Mouse (Mus musculus): ENCODE measurements around the gene Ntn3.

The Ntn3 gene

GRCm38 (mm10) chr17:24211631-24212440 is 2.5 kb upstream of the Ntn3 start:
- peak; percentile 54 to 61 for DNase-seq (ENCODE audit: low spot score in 2 of 2)

DNA sequence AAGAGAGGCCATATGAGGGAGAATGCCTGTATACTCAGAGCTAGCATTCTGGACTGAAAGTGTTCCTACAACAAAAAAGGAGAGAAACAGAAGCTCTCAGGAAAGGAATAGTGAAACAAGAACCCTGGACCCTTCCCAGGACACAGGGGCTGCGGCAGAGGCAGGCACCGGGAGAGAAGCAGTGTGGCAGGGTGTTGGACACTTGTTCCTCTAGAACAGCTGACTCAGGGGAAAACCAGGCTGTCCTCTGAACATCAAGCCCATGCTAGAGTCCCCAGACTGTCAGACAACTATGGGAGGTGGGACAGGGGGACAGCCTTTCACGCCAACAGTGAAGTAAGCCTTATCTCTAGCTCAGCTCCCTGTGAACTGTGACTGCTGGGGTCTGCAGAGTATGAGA is 1.3 kb upstream of the Ntn3 start:
- no peak for DNase-seq (ENCODE audit: low spot score in 2 of 2)

GRCm38 (mm10) chr17:24209916-24210240 is 547 bp upstream of the Ntn3 start:
- DNase-seq (ENCODE audit: low spot score in 2 of 2), result no peak

DNA sequence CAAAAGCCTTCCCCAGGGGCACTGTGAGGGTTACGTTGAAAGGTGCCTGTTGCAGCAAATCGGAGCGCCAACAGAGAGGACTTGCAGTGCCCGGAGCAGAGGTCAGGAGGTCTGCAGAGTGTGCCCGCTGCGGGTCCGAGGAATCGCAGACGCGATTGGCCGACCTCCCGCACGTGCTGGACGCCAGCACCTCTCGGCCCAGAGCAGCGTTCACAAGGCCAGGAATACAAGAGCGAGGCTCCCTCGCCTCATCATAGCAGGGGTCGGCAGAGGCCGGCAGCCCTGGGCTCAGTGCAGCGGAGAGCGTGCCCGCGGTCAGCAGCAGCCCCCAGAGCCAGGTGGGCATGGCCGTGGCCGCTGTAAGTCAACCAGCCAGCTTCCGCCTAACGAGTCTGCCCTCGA is 689 bp downstream of the Ntn3 start:
- DNase-seq (ENCODE audit: low spot score in 2 of 2), result no peak

- DNase-seq (ENCODE audit: low spot score in 2 of 2), result peak in 1 of 2 experiments; percentile 56
These were observed 1.3 kb downstream of the Ntn3 start for GRCm38 (mm10) chr17:24207768-24208640.

DNA sequence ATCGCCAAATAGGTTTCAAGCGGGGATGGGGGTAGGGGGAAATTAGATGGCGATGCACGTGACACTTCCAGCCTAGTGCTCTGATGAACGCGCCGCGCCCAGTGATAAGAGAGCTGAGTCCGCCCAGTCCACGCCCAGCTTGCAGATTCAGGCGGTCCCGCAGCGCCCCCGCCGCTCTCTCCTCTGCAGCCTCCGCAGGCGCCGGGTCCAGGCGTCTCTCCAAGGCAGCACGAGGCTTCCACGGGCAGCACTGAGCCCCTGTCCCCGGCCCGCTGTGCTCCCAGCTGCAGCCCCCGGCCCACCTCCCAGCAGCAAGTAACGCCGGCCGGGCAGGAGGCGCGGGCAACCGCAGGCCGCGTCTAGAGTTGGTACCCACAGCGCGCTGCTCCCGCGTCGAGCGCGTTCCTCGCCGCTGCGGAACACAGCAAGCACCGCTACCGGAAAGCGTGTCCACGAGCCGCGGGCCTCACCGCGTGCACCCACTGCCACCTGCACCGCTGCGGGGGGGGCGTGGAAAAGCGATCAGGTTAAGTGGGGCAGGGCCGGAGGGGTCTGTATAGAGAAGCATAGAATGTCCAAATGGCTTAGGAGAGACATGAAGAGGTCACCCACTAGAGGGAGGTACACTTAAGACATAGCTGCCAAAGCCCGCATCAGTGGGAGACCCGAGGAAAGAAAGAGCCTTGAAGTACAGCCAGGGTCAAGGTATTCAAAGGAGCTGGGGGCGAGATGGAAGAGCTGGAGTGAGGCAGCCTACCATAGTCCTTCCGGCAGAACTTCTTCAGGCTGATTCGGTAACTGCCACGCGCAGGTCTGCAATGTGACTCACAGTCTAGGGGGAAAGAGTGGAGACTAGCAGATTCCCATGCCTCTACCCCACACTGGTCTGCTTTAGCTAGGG is 2.6 kb downstream of the Ntn3 start:
- peak in 1 of 2 experiments; percentile 55 for DNase-seq (ENCODE audit: low spot score in 2 of 2)

DNA sequence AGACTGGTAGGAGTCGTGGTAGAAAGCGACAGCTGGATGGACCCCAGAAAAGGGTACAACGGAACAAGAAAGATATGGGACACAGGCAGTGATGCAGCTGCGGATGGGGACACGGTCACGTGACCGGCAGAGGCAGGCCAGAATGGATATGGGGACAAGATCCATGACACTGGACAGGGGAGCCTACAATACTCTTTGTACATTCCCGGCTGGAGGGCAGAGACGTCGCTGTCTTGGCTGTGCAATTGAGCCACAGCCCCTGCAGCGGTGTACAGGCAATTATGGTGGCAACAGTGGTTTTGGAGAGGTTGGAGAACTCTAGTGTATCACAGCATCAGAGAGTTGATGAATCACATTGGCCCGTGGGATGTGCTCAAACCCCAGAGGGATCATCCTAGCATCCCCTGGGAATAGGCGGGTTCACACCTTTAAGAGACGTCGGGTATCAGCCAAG is 3.4 kb downstream of the Ntn3 start:
- DNase-seq (ENCODE audit: low spot score in 2 of 2), result no peak

- peak; percentile 89 to 92 for DNase-seq (ENCODE audit: low spot score in 2 of 2)
These were observed 3.9 kb downstream of the Ntn3 start, which contains the start of gene Tbc1d24 for GRCm38 (mm10) chr17:24205284-24205888. Tbc1d24 (minus strand) TSS chr17:24205562.

DNA sequence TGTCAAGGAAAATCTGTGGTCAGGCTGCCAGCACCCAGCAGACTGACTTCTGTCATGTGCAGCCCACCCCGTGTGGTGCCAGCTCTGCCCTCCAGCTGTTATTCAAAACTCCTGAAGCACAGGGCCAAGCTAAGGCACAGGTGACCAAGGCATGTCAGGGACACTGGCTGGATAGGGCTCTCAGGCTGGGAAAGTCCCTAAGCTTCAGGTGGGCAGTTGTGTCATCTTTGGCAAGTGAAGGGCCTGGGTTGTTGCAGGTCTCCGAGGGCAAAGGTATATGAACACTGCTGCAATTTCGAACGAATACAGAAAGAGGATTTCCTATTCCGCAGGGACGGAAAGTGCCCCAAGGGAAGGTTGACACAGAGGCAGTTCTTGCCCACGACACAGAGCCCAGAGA is 4.5 kb downstream of the Ntn3 start:
- DNase-seq (ENCODE audit: low spot score in 2 of 2), result no peak

DNA sequence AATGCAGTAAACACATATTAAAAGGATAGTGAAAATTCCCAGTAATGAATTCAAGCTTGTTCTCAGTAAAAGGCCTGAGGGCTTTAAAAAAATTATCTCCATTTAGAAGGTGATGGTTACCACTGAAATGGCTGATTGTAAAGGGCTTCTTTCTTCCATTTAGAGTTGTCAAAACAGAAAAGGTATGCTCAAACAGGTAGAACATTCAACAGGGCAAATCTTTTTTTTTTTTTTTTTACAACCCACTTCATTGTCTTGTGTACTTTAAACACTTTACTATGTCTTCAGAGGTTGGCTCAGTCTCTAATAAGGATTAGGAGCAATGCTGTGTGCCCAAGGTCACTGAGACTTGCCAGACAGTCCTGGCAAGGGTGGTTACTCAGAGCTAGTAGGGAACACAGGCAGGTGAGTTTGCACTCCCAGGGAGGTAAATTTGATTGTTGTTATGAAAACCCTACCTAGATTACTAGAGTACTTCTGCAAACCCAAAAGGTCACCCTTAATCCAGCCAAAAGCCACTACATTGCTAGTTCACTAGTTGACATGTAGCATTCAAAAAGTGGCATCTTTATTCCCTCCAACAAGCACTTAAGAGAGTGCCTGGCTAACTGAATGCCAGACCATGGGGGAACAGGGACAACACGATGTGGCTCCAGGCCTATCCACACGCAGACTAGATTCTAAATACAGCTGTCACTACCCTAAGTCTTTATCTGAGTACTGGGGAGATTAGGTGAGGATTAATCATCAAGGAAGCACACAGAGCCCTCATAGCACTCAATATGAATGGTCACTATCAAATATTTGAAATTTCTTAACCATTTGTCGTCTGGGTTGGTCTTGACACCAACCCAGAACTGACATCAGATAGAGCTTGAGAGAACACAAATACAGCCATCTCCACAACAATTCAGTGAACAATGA is 5.5 kb downstream of the Ntn3 start:
- no peak for DNase-seq (ENCODE audit: low spot score in 2 of 2)

DNA sequence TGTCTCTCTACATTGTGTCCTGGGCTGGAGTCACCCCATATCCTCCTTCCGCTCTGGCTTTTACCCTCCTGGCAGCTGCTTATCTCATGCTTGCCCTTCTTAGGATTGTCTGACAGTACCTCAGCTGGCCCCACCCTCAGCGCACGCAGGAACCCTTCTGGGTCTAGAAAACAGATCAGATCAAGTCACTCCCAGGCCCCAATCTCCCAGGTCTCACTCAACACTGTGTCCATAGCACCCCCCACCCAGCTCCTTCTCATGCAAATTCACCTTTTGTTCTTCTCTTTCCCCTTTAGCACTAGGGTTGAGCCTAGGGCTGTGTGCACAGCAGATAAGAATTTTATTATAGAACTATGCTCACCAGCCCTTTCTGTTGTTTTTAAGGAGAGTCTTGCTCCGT is 6.3 kb downstream of the Ntn3 start:
- DNase-seq (ENCODE audit: low spot score in 2 of 2), result no peak

- no peak for DNase-seq (ENCODE audit: low spot score in 2 of 2)
These were observed 8.2 kb downstream of the Ntn3 start for GRCm38 (mm10) chr17:24201092-24201491.

DNA sequence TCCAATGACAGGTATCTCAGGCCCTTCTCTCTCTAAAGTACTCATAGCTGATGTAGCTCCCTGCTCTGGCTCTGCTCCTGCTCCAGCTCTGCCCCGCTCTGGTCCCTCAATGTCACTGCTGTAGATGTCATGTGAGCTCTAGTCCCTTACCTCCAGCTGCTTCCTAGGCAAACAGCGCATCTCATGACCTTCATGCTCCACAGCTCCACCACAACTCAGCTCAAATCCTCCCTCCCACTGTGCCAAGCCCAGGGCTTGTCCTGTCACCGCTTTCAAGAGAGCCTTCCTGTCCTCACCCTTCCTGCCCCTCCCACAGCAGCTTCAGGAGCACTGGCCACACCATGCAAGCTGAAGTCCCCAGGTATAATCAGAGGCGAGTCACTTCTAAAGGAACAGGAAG is 9.6 kb downstream of the Ntn3 start:
- no peak for DNase-seq (ENCODE audit: low spot score in 2 of 2)

DNA sequence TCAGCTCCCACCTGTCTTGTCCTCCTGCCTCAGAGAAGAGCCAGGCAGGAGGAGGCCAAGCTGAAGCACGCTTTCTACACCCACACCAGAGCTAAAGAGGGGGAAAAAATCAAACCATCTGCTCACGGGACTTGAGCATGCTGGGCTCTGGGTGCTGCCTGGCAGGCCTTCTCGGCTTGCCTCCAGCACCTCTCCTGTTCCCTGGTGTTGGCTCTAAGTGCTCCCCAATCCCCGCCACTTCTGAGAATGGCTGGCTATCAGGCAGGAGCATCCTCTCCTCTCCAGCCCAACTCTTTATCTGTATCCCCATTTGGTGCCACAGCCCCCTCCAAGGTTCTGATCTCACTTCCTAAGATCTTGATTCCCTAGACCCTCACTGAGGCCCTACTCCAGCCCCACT is 10.1 kb downstream of the Ntn3 start:
- DNase-seq (ENCODE audit: low spot score in 2 of 2), result no peak

DNA sequence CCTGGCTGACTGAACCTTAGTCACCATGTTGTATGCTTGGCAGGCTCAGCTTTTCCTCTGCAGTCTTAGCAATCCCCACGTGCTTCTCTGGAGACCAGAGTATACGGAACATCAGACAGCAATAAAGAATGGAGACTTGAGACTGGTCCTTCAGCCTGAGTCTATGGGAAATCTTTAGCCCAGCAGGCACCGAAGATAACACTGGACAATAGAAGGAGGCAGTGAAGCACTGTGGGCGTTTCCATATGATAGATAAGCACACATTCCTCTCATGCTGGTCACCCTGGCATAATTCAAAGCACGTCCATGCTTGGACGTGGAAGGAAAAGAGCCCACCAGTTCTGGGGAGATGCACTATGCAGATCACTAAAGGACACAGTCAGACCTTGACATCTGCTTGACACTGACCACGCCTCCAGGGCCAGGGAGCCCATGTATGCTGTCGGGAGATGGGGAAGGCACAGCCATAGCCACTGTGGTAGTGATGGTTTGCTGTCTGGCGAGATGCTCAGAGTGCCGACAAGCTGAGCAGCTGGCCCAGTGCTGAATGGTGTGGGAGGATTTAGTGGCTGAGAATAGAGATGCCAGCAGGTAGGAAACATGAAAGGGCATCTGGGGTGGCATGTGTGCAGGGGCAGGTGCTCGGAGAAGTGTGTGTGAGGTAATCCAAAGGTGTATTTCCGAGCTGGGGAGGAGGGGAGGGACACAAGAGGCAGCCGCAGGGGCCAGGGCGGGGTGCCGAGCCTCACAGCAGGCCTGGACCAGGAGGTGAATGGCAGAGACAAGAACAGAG is 12.1 kb downstream of the Ntn3 start:
- no peak for DNase-seq (ENCODE audit: low spot score in 2 of 2)

DNA sequence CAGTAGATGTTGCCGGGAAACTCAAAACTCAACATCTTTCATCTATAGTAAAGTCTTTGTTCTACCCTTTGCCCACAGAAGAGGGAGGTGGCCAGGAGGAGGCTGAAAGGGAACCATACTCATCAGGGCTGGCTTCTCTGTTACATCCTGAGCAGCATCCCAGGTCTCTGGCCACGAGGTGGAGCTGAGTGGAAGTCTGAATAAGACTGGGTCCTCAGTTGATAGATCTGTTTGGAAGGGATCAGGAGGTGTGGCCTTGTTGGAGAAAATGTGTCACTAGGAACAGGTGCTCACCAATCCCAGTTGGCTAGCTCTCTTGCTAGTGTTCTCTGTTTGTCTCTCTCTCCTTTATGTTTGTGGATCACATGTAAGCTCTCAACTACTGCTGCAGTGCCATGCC is 14.0 kb downstream of the Ntn3 start:
- DNase-seq (ENCODE audit: low spot score in 2 of 2), result no peak

GRCm38 (mm10) chr17:24193769-24194168 is 15.6 kb downstream of the Ntn3 start:
- no peak for DNase-seq (ENCODE audit: low spot score in 2 of 2)

DNA sequence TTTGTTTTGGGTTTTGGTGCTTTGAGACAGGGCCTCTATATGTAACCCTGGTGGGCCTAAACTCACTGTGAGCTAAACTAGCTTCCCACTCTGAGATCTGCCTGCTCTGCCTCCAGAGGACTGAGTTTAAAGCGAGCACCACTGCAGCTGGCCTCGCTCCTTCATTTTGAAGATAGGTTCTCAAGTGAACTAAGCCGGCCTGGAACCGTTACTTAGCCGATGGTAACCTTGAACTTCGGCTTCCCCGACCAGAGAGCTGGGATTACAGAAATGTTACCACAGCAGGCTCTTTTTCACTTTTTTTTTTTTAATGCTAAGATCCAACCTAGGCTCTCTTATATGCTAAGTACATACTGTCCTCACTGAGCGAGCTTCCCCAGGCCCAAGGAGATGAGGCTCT is 16.1 kb downstream of the Ntn3 start:
- DNase-seq (ENCODE audit: low spot score in 2 of 2), result no peak

GRCm38 (mm10) chr17:24192848-24193247 is 16.5 kb downstream of the Ntn3 start:
- no peak for DNase-seq (ENCODE audit: low spot score in 2 of 2)

DNA sequence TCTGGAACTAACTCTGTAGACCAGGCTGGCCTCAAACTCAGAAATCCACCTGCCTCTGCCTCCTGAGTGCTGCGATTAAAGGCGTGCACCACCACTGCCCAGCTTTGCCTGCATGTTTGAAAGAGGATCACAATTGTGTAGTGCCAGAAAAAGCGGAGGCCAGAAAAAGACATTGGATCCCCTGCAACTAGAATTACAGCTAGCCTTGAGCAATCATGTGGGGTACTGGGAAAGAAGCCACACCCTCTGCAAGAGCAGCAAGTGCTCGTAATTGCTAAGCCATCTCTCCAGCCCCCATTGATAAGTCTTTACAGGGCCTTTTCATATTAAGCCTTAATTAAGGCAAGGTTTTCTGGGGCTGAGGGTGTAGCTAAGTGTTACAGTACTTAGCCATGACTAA is 17.9 kb downstream of the Ntn3 start:
- no peak for DNase-seq (ENCODE audit: low spot score in 2 of 2)

Measured in urinary bladder, postnatal 4 days (tissue).